Mouse (Mus musculus): Measurements from ENCODE around the gene Shroom3. TPM values are rescaled to one million over a fixed set of nuclear protein-coding genes. Genes with fewer than 3 reads are reported as not detected.

Shroom3 gene
- polyA plus RNA-seq, 1 experiment from 2014 or later, result 3.8 TPM

GRCm38 (mm10) chr5:92785870-92786436 lies 102.7 kb downstream of the Shroom3 start:
- Histone ChIP-seq H3K9me3 (ENCODE audit: control insufficient read depth, low read length) (no peaks in the 10 kb centered on the region), H3K9ac (ENCODE audit: low read length) (no peak overlapping the region), H3K4me2 (ENCODE audit: low read depth, severe bottlenecking) (no peak overlapping the region), H3K4me3 (ENCODE audit: low read depth, low read length) (no peak overlapping the region), H3K27ac (replicated peaks; ENCODE audit: low read depth, low read length) (no peak overlapping the region), H3K4me1 (ENCODE audit: control insufficient read depth, insufficient read depth, low read length) (no peaks in the 10 kb centered on the region), H3K36me3 (ENCODE audit: control insufficient read depth, insufficient read depth, low read length) (no peaks in the 10 kb centered on the region), H3K27me3 (ENCODE audit: control insufficient read depth, insufficient read depth, low read length) (no peaks in the 10 kb centered on the region)
- WGBS, result 91% methylated on average over 11 of the region's 11 CpGs
- DNase-seq (ENCODE audit: low spot score) (no peak), ATAC-seq (ENCODE audit: insufficient number of reproducible peaks, low FRiP score, low TSS enrichment, low read depth) (no peak)

- no peak overlapping the region for H3K9ac ChIP-seq (ENCODE audit: low read length)
- no peak overlapping the region for H3K4me2 ChIP-seq (ENCODE audit: low read depth, severe bottlenecking)
- no peaks in the 10 kb centered on the region for H3K4me1 ChIP-seq (ENCODE audit: control insufficient read depth, insufficient read depth, low read length)
- DNase-seq (ENCODE audit: low spot score) (no peak), ATAC-seq (ENCODE audit: insufficient number of reproducible peaks, low FRiP score, low TSS enrichment, low read depth) (no peak; the same call in 1 of the 2 replicates)
- no peak overlapping the region for H3K27ac ChIP-seq (replicated peaks; ENCODE audit: low read depth, low read length)
- no peaks in the 10 kb centered on the region for H3K36me3 ChIP-seq (ENCODE audit: control insufficient read depth, insufficient read depth, low read length)
- no peaks in the 10 kb centered on the region for H3K27me3 ChIP-seq (ENCODE audit: control insufficient read depth, insufficient read depth, low read length)
- no peaks in the 10 kb centered on the region for H3K9me3 ChIP-seq (ENCODE audit: control insufficient read depth, low read length)
- 64% methylated on average over 8 of the region's 8 CpGs for WGBS
- H3K4me3 ChIP-seq (ENCODE audit: low read depth, low read length), result no peak overlapping the region
Observed at GRCm38 (mm10) chr5:92788990-92789389, 105.8 kb downstream of the Shroom3 start.

DNA sequence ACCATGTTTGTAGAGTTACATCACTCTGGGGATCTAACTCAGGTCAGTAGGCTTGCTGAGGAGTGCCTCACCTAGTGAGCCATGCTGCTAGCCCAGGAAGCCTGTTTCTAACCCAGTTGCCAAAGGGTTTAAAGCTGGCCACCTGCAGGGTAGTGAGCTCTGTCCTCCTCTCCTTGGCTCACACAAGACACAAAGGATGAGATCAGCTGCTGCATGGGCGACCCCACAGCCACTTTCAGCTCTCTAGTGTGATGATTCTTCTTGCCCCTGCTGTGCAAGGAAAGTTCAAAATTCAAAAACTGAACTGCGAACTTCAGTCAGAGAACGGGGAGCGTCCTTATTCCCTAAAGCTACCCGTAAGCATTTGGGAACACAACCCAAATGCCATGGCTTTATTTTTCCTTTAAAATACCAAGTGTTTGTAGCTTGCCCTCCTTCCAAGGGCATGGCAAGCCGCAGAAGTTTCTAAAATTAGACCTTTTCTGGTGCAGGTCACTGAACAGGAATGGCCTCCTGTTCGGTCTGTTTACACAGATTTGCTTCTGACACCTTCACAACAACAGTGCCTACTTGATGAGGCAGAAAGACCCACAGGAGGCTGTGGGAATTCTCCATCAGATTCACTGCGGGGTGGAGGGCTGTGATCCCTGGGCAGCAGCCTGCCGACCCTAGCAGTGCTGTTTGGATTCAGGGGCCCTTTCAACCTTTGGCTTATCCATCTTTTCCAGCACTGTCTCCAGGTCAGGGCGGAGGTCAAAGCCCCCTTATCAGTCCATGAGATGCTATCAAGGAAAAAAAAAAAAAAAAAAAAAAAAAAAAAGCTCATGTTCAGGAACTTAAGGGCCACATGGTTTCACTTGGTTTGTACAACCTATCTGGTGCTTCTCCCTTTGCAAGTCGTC lies 113.1 kb downstream of the Shroom3 start:
- no peak overlapping the region for H3K4me2 ChIP-seq (ENCODE audit: low read depth, severe bottlenecking)
- no peaks in the 10 kb centered on the region for H3K27me3 ChIP-seq (ENCODE audit: control insufficient read depth, insufficient read depth, low read length)
- H3K9ac ChIP-seq (ENCODE audit: low read length), result no peak overlapping the region
- no peaks in the 10 kb centered on the region for H3K36me3 ChIP-seq (ENCODE audit: control insufficient read depth, insufficient read depth, low read length)
- 43% methylated on average over 11 of the region's 11 CpGs for WGBS
- no peak overlapping the region for H3K4me3 ChIP-seq (ENCODE audit: low read depth, low read length)
- ATAC-seq (ENCODE audit: insufficient number of reproducible peaks, low FRiP score, low TSS enrichment, low read depth) (no peak), DNase-seq (ENCODE audit: low spot score) (no peak)
- H3K9me3 ChIP-seq (ENCODE audit: control insufficient read depth, low read length), result no peaks in the 10 kb centered on the region
- no peak overlapping the region for H3K27ac ChIP-seq (replicated peaks; ENCODE audit: low read depth, low read length)
- H3K4me1 ChIP-seq (ENCODE audit: control insufficient read depth, insufficient read depth, low read length), result no peaks in the 10 kb centered on the region

- no peak overlapping the region for H3K4me3 ChIP-seq (ENCODE audit: low read depth, low read length)
- H3K27ac ChIP-seq (replicated peaks; ENCODE audit: low read depth, low read length), result no peak overlapping the region
- H3K36me3 ChIP-seq (ENCODE audit: control insufficient read depth, insufficient read depth, low read length), result no peaks in the 10 kb centered on the region
- ATAC-seq (ENCODE audit: insufficient number of reproducible peaks, low FRiP score, low TSS enrichment, low read depth), result no peak
- DNase-seq (ENCODE audit: low spot score), result no peak
- H3K4me1 ChIP-seq (ENCODE audit: control insufficient read depth, insufficient read depth, low read length), result no peaks in the 10 kb centered on the region
- no peaks in the 10 kb centered on the region for H3K27me3 ChIP-seq (ENCODE audit: control insufficient read depth, insufficient read depth, low read length)
- WGBS, result 83% methylated on average over 3 of the region's 3 CpGs
- no peaks in the 10 kb centered on the region for H3K9me3 ChIP-seq (ENCODE audit: control insufficient read depth, low read length)
- no peak overlapping the region for H3K4me2 ChIP-seq (ENCODE audit: low read depth, severe bottlenecking)
- no peak overlapping the region for H3K9ac ChIP-seq (ENCODE audit: low read length)
Observed at GRCm38 (mm10) chr5:92797981-92798380, 114.7 kb downstream of the Shroom3 start.

DNA sequence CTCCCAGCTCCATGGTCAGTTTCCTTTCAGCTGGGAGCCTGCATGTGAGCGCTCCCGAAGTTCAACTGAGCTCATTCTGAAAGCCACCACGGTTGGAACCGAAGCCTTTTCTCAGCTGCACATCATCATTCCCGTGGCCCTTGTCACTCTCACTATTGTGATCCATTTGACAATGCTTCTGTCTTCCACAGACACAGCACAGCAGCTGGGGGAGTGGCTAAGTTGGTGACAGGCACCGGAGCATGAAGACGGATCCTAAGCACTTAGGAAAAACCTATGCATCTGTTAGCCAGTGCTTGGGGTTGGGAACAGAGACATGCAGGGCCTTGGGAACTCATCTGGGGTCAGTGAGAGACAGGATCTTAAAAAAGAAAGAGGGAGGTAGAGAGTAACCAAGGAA lies 121.1 kb downstream of the Shroom3 start:
- Histone ChIP-seq H3K9ac (ENCODE audit: low read length) (no peak overlapping the region), H3K27me3 (ENCODE audit: control insufficient read depth, insufficient read depth, low read length) (no peaks in the 10 kb centered on the region), H3K4me2 (ENCODE audit: low read depth, severe bottlenecking) (no peak overlapping the region), H3K36me3 (ENCODE audit: control insufficient read depth, insufficient read depth, low read length) (no peaks in the 10 kb centered on the region), H3K4me1 (ENCODE audit: control insufficient read depth, insufficient read depth, low read length) (peaks cover 2% of the 10 kb centered on the region; the same call in 1 of the 2 replicates), H3K27ac (replicated peaks; ENCODE audit: low read depth, low read length) (no peak overlapping the region), H3K9me3 (ENCODE audit: control insufficient read depth, low read length) (no peaks in the 10 kb centered on the region), H3K4me3 (ENCODE audit: low read depth, low read length) (no peak overlapping the region)
- ATAC-seq (ENCODE audit: insufficient number of reproducible peaks, low FRiP score, low TSS enrichment, low read depth), result no peak
- WGBS, result 74% methylated on average over 7 of the region's 7 CpGs
- no peak for DNase-seq (ENCODE audit: low spot score)

DNA sequence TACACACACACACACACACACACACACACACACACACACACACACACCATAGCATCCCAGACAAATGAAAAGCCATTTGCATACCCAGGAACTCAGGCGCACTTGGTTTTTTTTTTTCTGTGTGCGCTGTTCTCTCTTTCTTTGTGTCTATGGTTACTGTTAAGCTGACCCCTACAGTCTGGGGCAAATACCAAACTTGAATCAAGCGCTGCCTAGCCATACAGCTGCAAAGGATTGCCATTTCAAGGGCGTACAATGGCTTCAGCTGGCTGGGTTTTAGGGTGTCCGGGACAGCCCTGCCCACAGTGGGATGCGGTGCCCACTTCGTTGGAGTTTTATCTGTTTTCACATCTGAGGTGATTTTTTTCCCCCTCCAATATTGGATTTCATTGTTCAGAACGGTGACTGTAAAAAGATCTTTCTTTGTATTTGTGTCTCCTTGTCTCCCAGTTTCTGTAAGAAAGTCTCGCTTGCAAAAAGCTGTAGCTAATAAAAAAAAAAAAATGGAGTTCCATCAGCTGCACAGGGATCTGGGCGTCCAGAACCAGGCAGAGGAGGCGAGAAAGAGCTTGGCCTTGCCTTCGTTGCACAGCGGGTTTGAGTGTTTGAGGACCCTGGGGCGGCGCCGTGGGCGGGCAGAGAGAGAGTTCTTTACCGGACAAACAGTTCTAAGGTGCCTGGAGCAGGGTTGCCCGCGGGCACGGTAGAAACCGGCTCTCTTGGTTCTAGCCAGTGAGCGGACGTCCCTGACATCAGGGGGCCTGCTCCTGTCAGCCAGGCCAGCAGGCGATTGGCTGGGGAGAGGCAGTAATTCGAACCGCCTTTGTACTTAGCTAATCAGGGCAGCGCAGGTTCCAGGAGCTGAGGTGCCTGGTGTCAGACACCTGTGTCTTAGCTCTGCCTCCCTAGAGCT lies 125.5 kb downstream of the Shroom3 start:
- H3K4me1 ChIP-seq (ENCODE audit: control insufficient read depth, insufficient read depth, low read length), result peaks cover 18% of the 10 kb centered on the region

GRCm38 (mm10) chr5:92809416-92809750 lies 126.1 kb downstream of the Shroom3 start:
- no peaks in the 10 kb centered on the region for H3K9me3 ChIP-seq (ENCODE audit: control insufficient read depth, low read length)
- ATAC-seq (ENCODE audit: insufficient number of reproducible peaks, low FRiP score, low TSS enrichment, low read depth), result no peak
- peaks cover 18% of the 10 kb centered on the region for H3K4me1 ChIP-seq (ENCODE audit: control insufficient read depth, insufficient read depth, low read length)
- no peaks in the 10 kb centered on the region for H3K27me3 ChIP-seq (ENCODE audit: control insufficient read depth, insufficient read depth, low read length)
- no peaks in the 10 kb centered on the region for H3K36me3 ChIP-seq (ENCODE audit: control insufficient read depth, insufficient read depth, low read length)
- peak overlapping the region; percentile 52 for H3K4me2 ChIP-seq (ENCODE audit: low read depth, severe bottlenecking)
- H3K9ac ChIP-seq (ENCODE audit: low read length), result no peak overlapping the region
- DNase-seq (ENCODE audit: low spot score), result no peak
- H3K4me3 ChIP-seq (ENCODE audit: low read depth, low read length), result peak overlapping the region; percentile 27; the same call in 1 of the 2 replicates
- 17% methylated on average over 13 of the region's 13 CpGs for WGBS
- H3K27ac ChIP-seq (replicated peaks; ENCODE audit: low read depth, low read length), result no peak overlapping the region

More for the DNA sequence above, 125.5 kb downstream of the Shroom3 start:
- 4% methylated on average over 28 of the region's 28 CpGs for WGBS
- Histone ChIP-seq H3K36me3 (ENCODE audit: control insufficient read depth, insufficient read depth, low read length) (no peaks in the 10 kb centered on the region), H3K4me2 (ENCODE audit: low read depth, severe bottlenecking) (peak overlapping the region; percentile 52), H3K27me3 (ENCODE audit: control insufficient read depth, insufficient read depth, low read length) (no peaks in the 10 kb centered on the region), H3K4me3 (ENCODE audit: low read depth, low read length) (peak overlapping the region; percentile 27), H3K9ac (ENCODE audit: low read length) (no peak overlapping the region), H3K9me3 (ENCODE audit: control insufficient read depth, low read length) (no peaks in the 10 kb centered on the region), H3K27ac (replicated peaks; ENCODE audit: low read depth, low read length) (no peak overlapping the region)
- peak; percentile 84 for DNase-seq (ENCODE audit: low spot score)
- ATAC-seq (ENCODE audit: insufficient number of reproducible peaks, low FRiP score, low TSS enrichment, low read depth), result peak; percentile 75

DNA sequence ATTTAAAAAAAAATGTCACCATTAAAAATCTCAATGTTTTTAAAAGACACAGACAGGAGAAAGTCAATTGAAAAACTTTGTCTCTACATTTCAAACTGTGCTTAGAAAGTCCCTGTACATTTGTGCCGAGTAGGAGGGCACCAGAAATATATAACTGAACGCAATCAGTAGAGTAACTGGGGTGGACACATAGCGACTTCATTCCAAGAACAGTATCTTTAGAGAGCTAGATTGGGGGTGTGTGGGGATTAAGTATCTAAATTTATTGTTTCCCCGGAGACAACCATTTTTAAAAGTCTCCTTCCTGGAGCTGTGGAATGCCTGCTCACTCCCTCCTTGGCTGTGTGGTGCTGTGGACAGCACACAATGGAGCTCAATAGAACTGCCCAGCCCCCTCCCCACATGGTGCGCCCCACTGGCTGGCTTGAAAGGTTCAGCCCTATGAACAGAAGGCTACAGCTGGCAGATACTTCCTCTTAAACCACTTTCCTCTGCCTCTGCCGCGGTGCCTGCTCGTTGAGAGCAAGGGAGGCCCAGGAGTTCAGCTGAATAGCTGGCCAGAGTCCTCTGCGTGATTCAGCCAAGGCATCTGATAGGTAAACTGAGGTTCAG lies 127.8 kb downstream of the Shroom3 start:
- ATAC-seq (ENCODE audit: insufficient number of reproducible peaks, low FRiP score, low TSS enrichment, low read depth) (peak; percentile 24; the same call in 1 of the 2 replicates), DNase-seq (ENCODE audit: low spot score) (peak; percentile 70)
- no peaks in the 10 kb centered on the region for H3K9me3 ChIP-seq (ENCODE audit: control insufficient read depth, low read length)
- H3K27ac ChIP-seq (replicated peaks; ENCODE audit: low read depth, low read length), result no peak overlapping the region
- no peaks in the 10 kb centered on the region for H3K36me3 ChIP-seq (ENCODE audit: control insufficient read depth, insufficient read depth, low read length)
- no peaks in the 10 kb centered on the region for H3K27me3 ChIP-seq (ENCODE audit: control insufficient read depth, insufficient read depth, low read length)
- 19% methylated on average over 9 of the region's 9 CpGs for WGBS
- peaks cover 18% of the 10 kb centered on the region for H3K4me1 ChIP-seq (ENCODE audit: control insufficient read depth, insufficient read depth, low read length)
- no peak overlapping the region for H3K4me2 ChIP-seq (ENCODE audit: low read depth, severe bottlenecking)
- no peak overlapping the region for H3K9ac ChIP-seq (ENCODE audit: low read length)
- H3K4me3 ChIP-seq (ENCODE audit: low read depth, low read length), result no peak overlapping the region
